Mouse (Mus musculus): ENCODE results near the gene Rap1a. TPM values are rescaled to one million over a fixed set of nuclear protein-coding genes. Genes with fewer than 3 reads are reported as not detected.

Rap1a gene
- total and polyA plus RNA-seq, 3 experiments = 32.3 to 64.5 TPM; not detected in 1

- TF ChIP-seq USF2 (IDR thresholded peaks at IDR 0.05; ENCODE audit: borderline replicate concordance in 1 of 2, insufficient read depth in 1 of 2, low read depth in 1 of 2, low read length in 2 of 2) = no peak
- no peak for TF ChIP-seq TBP (IDR thresholded peaks at IDR 0.05; ENCODE audit: low read depth, low read length)
- no peak for TF ChIP-seq UBTF (IDR thresholded peaks at IDR 0.05; ENCODE audit: borderline replicate concordance, insufficient read depth, low read depth, low read length)
- TF ChIP-seq CTCF (IDR thresholded peaks at IDR 0.05 in 2 of 3, conservative IDR thresholded peaks at IDR 0.05 in 1 of 3; ENCODE audit: control insufficient read depth in 1 of 3, insufficient read depth in 1 of 3, low read depth in 2 of 3, low read length in 3 of 3, poor library complexity in 1 of 3, severe bottlenecking in 1 of 3) = no peak
- TF ChIP-seq E2F4 (IDR thresholded peaks at IDR 0.05; ENCODE audit: borderline replicate concordance, low read depth, low read length) = no peak
- TF ChIP-seq MYC (IDR thresholded peaks at IDR 0.05; ENCODE audit: low read depth, low read length) = 0 out of 2 replicates have a peak, but pooled peaks have one; percentile 36
- TF ChIP-seq TCF12 (IDR thresholded peaks at IDR 0.05; ENCODE audit: low read depth, low read length) = peak; percentile 46; the same call in 1 of the 2 replicates
- TF ChIP-seq MXI1 (IDR thresholded peaks at IDR 0.05; ENCODE audit: low read depth, low read length) = peak; percentile 31; the same call in 1 of the 2 replicates
- TF ChIP-seq HCFC1 (IDR thresholded peaks at IDR 0.05; ENCODE audit: low read depth, low read length) = no peak
- TF ChIP-seq ZC3H11A (IDR thresholded peaks at IDR 0.05; ENCODE audit: low read depth, low read length) = no peak
- no peak for TF ChIP-seq TAL1 (IDR thresholded peaks at IDR 0.05; ENCODE audit: low read length)
- TF ChIP-seq CHD1 (IDR thresholded peaks at IDR 0.05; ENCODE audit: low read depth, low read length) = no peak
These were observed 23.0 kb upstream of the Rap1a start (continued) for GRCm38 (mm10) chr3:105824103-105824502.

GRCm38 (mm10) chr3:105823609-105824008 is 22.5 kb upstream of the Rap1a start:
- TF ChIP-seq ELF1 (IDR thresholded peaks at IDR 0.05; ENCODE audit: low read depth, low read length) = no peak
- no peak for TF ChIP-seq ZNF384 (IDR thresholded peaks at IDR 0.05; ENCODE audit: low read depth, low read length)
- no peak for TF ChIP-seq POLR2AphosphoS5 (IDR thresholded peaks at IDR 0.05; ENCODE audit: borderline replicate concordance, low read depth, low read length)
- no peak for TF ChIP-seq MAFK (IDR thresholded peaks at IDR 0.05; ENCODE audit: borderline replicate concordance, low read depth, low read length)
- no peak for TF ChIP-seq JUND (IDR thresholded peaks at IDR 0.05; ENCODE audit: low read depth, low read length)
- H3K9ac ChIP-seq (ENCODE audit: control insufficient read depth, low read depth, low read length, poor library complexity, severe bottlenecking) = 0 out of 2 replicates have a peak overlapping the region, but pooled peaks have one; percentile 36
- H3K27ac ChIP-seq (ENCODE audit: control insufficient read depth, low read depth, low read length) = no peak overlapping the region
- H3K4me3 ChIP-seq (ENCODE audit: control insufficient read depth in 1 of 2, insufficient read depth in 1 of 2, low read depth in 2 of 2, low read length in 2 of 2) = no peak overlapping the region; a peak in 1 of 4 replicates
- no peaks in the 10 kb centered on the region for H3K27me3 ChIP-seq (ENCODE audit: control insufficient read depth in 1 of 2, insufficient read depth in 2 of 2, low read length in 2 of 2)
- no peaks in the 10 kb centered on the region for H3K79me2 ChIP-seq (ENCODE audit: control insufficient read depth, insufficient read depth, low read length, poor library complexity)
- no peaks in the 10 kb centered on the region for H3K9me3 ChIP-seq (replicated peaks; ENCODE audit: insufficient read depth, low read length)
- DNase-seq (ENCODE audit: low read depth, low spot score) = no peak
- peaks cover 0 to 9% of the 10 kb centered on the region in 2 experiments; a peak in 2 of 4 replicates for H3K36me3 ChIP-seq (ENCODE audit: control insufficient read depth in 1 of 2, insufficient read depth in 2 of 2, low read length in 2 of 2)
- peaks cover under 1 to 21% of the 10 kb centered on the region in 2 experiments; a peak in 3 of 4 replicates for H3K4me1 ChIP-seq (ENCODE audit: control insufficient read depth in 1 of 2, insufficient read depth in 2 of 2, low read length in 2 of 2)

GRCm38 (mm10) chr3:105821504-105821903 is 20.4 kb upstream of the Rap1a start:
- DNase-seq (ENCODE audit: low read depth, low spot score) = no peak
- no peak overlapping the region for H3K27ac ChIP-seq (ENCODE audit: control insufficient read depth, low read depth, low read length)
- peaks cover 0 to 22% of the 10 kb centered on the region in 2 experiments; a peak in 2 of 4 replicates for H3K36me3 ChIP-seq (ENCODE audit: control insufficient read depth in 1 of 2, insufficient read depth in 2 of 2, low read length in 2 of 2)
- H3K4me1 ChIP-seq (ENCODE audit: control insufficient read depth in 1 of 2, insufficient read depth in 2 of 2, low read length in 2 of 2) = peaks cover 10 to 31% of the 10 kb centered on the region in 2 experiments
- no peaks in the 10 kb centered on the region for H3K27me3 ChIP-seq (ENCODE audit: control insufficient read depth in 1 of 2, insufficient read depth in 2 of 2, low read length in 2 of 2)
- no peak overlapping the region for H3K9ac ChIP-seq (ENCODE audit: control insufficient read depth, low read depth, low read length, poor library complexity, severe bottlenecking)
- no peaks in the 10 kb centered on the region for H3K9me3 ChIP-seq (replicated peaks; ENCODE audit: insufficient read depth, low read length)
- no peak overlapping the region for H3K4me3 ChIP-seq (ENCODE audit: control insufficient read depth in 1 of 2, insufficient read depth in 1 of 2, low read depth in 2 of 2, low read length in 2 of 2)
- no peak for TF ChIP-seq TBP (IDR thresholded peaks at IDR 0.05; ENCODE audit: low read depth, low read length)
- no peak for TF ChIP-seq SMC3 (IDR thresholded peaks at IDR 0.05; ENCODE audit: low read depth, low read length)
- TF ChIP-seq BHLHE40 (IDR thresholded peaks at IDR 0.05; ENCODE audit: borderline replicate concordance, low read depth, low read length) = no peak
- no peak for TF ChIP-seq MEF2A (IDR thresholded peaks at IDR 0.05; ENCODE audit: extremely low read depth, insufficient replicate concordance, low read depth, low read length, poor library complexity, severe bottlenecking)
- no peak for TF ChIP-seq TAL1 (IDR thresholded peaks at IDR 0.05; ENCODE audit: low read length)
- TF ChIP-seq MXI1 (IDR thresholded peaks at IDR 0.05; ENCODE audit: low read depth, low read length) = no peak
- TF ChIP-seq JUND (IDR thresholded peaks at IDR 0.05; ENCODE audit: low read depth, low read length) = no peak
- no peak for TF ChIP-seq POLR2A (IDR thresholded peaks at IDR 0.05; ENCODE audit: control insufficient read depth in 1 of 2, insufficient read depth in 1 of 2, low read depth in 1 of 2, low read length in 2 of 2, poor library complexity in 1 of 2)
- no peak for TF ChIP-seq TCF12 (IDR thresholded peaks at IDR 0.05; ENCODE audit: low read depth, low read length)
- TF ChIP-seq USF2 (IDR thresholded peaks at IDR 0.05; ENCODE audit: borderline replicate concordance in 1 of 2, insufficient read depth in 1 of 2, low read depth in 1 of 2, low read length in 2 of 2) = no peak
- no peaks in the 10 kb centered on the region for H3K79me2 ChIP-seq (ENCODE audit: control insufficient read depth, insufficient read depth, low read length, poor library complexity)

Measured in MEL (cell line).